Mouse (Mus musculus) CD8-positive naive resting alpha-beta T cell, adult 2 months (primary cell): ENCODE results near the gene Ablim1.

ENCODE experiments used
- DNase-seq, 2 experiments: peaks; one replicate each; pipeline ENCODE4 v3.0.0; 2022; ENCODE audit warnings: low read depth in 2 of 2, low spot score in 2 of 2

The Ablim1 gene

GRCm38 (mm10) chr19:56995441-56995840 lies 319.3 kb downstream of the Ablim1 start:
- DNase-seq: no peak

- no peak for DNase-seq
Measured at GRCm38 (mm10) chr19:56994653-56995052, 320.1 kb downstream of the Ablim1 start.

- no peak for DNase-seq
Measured at GRCm38 (mm10) chr19:56993763-56994162, 321.0 kb downstream of the Ablim1 start.

GRCm38 (mm10) chr19:56992978-56993545 lies 321.7 kb downstream of the Ablim1 start:
- no peak for DNase-seq

GRCm38 (mm10) chr19:56990367-56991111 lies 324.2 kb downstream of the Ablim1 start:
- DNase-seq: no peak

- DNase-seq: no peak
Measured at GRCm38 (mm10) chr19:56989171-56989570, 325.5 kb downstream of the Ablim1 start.

- no peak for DNase-seq
Measured at GRCm38 (mm10) chr19:56984229-56984628, 330.5 kb downstream of the Ablim1 start.

GRCm38 (mm10) chr19:56983757-56984156 lies 331.0 kb downstream of the Ablim1 start:
- DNase-seq: no peak
